Comparison of ENCODE assay signal across 15 mouse cellular contexts in the genomic region with DNA sequence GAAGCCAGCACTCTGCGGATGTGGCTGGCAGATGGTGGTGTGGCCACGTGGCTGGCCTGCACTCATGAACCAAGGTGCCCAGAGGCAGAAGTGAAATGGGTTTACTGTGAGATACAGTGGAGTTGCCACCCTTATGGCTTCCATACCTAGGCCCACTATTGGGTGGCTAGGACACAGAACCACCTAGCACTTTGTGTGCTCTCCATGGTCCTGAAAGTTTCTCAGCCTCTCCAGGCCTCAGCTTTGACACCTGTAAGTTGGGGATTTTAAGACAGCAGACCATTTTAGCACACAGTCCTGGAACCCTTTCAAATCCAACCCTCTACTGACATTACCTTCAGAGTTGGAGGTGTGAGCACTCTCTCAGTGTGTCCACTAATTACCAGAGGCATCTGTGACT. TPM values are rescaled to one million over a fixed set of nuclear protein-coding genes. Genes with fewer than 3 reads are reported as not detected.
A peak's percentile ranks its signal among the peaks of the same experiment; 100 is the strongest.
DNase-seq lines count a peak whose midpoint lies in the region; ATAC-seq and TF ChIP-seq lines count a peak whose summit lies in the region.
"Had no signal": no experiment of that assay in that cellular context is flagged by ENCODE, and none has a peak within 500 bp of the region (broad histone marks: within the 10 kb centered on the region; RNA-seq: fewer than 3 reads in every experiment).

No protein-coding gene starts in this region.

- H3K36me3 ChIP-seq in kidney, embryonic 15.5 days: no peaks in the 10 kb centered on the region
- no peaks in the 10 kb centered on the region for H3K36me3 ChIP-seq in CH12.LX (replicated peaks in 1 of 2; ENCODE audit: control insufficient read depth in 1 of 2, insufficient read depth in 1 of 2, low read length in 1 of 2)
- H3K36me3 ChIP-seq in midbrain, embryonic 11.5 days (ENCODE audit: control insufficient read depth, insufficient read depth, low read length): no peaks in the 10 kb centered on the region
- no peaks in the 10 kb centered on the region for H3K36me3 ChIP-seq in forebrain, embryonic 14.5 days (ENCODE audit: control insufficient read depth, insufficient read depth, low read length)
- H3K36me3 ChIP-seq: hindbrain, embryonic 13.5 days had no signal

- H3K9me3 ChIP-seq in kidney, embryonic 15.5 days (replicated peaks): no peaks in the 10 kb centered on the region
- H3K9me3 ChIP-seq in CH12.LX (replicated peaks; ENCODE audit: low read length): no peaks in the 10 kb centered on the region
- H3K9me3 ChIP-seq in midbrain, embryonic 11.5 days (ENCODE audit: control insufficient read depth, low read length): no peaks in the 10 kb centered on the region
- H3K9me3 ChIP-seq in forebrain, embryonic 14.5 days (replicated peaks; ENCODE audit: control insufficient read depth, low read length): no peaks in the 10 kb centered on the region
- H3K9me3 ChIP-seq: hindbrain, embryonic 13.5 days had no signal

- TF ChIP-seq CTCF in CH12.LX (conservative IDR thresholded peaks at IDR 0.05 in 1 of 2, IDR thresholded peaks at IDR 0.05 in 1 of 2; ENCODE audit: low read depth in 2 of 2, low read length in 2 of 2): no peak
- no peak for TF ChIP-seq CTCF in gastrocnemius, adult 2 months (IDR thresholded peaks at IDR 0.05)

- dilution Hi-C loops in CH12.LX (cut with MboI; ENCODE audit: extremely low pct_ligation_motif_present, extremely low pct_unique_long_range_greater_than_20kb, low sequenced_read_pairs): no loop called here

- peak; percentile 50 for DNase-seq in kidney, postnatal 10 days
- peak; percentile 35 for DNase-seq in CH12.LX (ENCODE audit: extremely low read depth)
- no peak for DNase-seq in gastrocnemius, adult 2 months
- no peak for DNase-seq in midbrain, embryonic 11.5 days (ENCODE audit: low spot score, missing footprints)
- DNase-seq in forebrain, embryonic 14.5 days (ENCODE audit: low spot score): no peak
- DNase-seq: adrenal gland, adult 8-10 months; cerebellum, adult 2 months had no signal

- no peak for ATAC-seq in kidney, embryonic 15.5 days (replicated peaks; ENCODE audit: low FRiP score)
- ATAC-seq in common myeloid progenitor, adult 5-6 weeks (replicated peaks; ENCODE audit: low read depth, poor library complexity, severe bottlenecking): peak; percentile 34
- ATAC-seq in megakaryocyte progenitor cell, adult 5-6 weeks (replicated peaks; ENCODE audit: poor library complexity): peak; percentile 54
- ATAC-seq in midbrain, embryonic 11.5 days (ENCODE audit: low FRiP score): no peak
- ATAC-seq in forebrain, embryonic 14.5 days: no peak

- no peak overlapping the region for H3K4me2 ChIP-seq in kidney, embryonic 15.5 days
- H3K4me2 ChIP-seq in CH12.LX (ENCODE audit: insufficient read depth, low read depth, poor library complexity, severe bottlenecking): no peak overlapping the region
- no peak overlapping the region for H3K4me2 ChIP-seq in midbrain, embryonic 11.5 days
- H3K4me2 ChIP-seq in forebrain, embryonic 14.5 days (ENCODE audit: low read length): no peak overlapping the region
- H3K4me2 ChIP-seq: heart, embryonic 11.5 days; hindbrain, embryonic 13.5 days had no signal

- 65% methylated on average over 2 of the region's 2 CpGs for WGBS in kidney, embryonic 15.5 days
- WGBS in midbrain, embryonic 11.5 days: 65% methylated on average over 2 of the region's 2 CpGs
- 63% methylated on average over 2 of the region's 2 CpGs for WGBS in forebrain, embryonic 14.5 days

- in situ Hi-C loops in CH12.LX (cut with MboI; ENCODE audit: low pct_ligation_motif_present, low pct_unique_long_range_greater_than_20kb, low sequenced_read_pairs): no loop called here

- TF ChIP-seq POLR2A in CH12.LX (IDR thresholded peaks at IDR 0.05; ENCODE audit: low read depth, low read length): no peak

- no peak overlapping the region for H3K27ac ChIP-seq in kidney, embryonic 15.5 days
- H3K27ac ChIP-seq in CH12.LX (ENCODE audit: insufficient read depth, low read depth): no peak overlapping the region
- H3K27ac ChIP-seq in gastrocnemius, adult 2 months: no peak overlapping the region
- H3K27ac ChIP-seq in midbrain, embryonic 11.5 days (ENCODE audit: low read depth, low read length): no peak overlapping the region
- no peak overlapping the region for H3K27ac ChIP-seq in forebrain, embryonic 14.5 days (ENCODE audit: low read depth, low read length)
- H3K27ac ChIP-seq: hindbrain, embryonic 13.5 days; stomach, postnatal 0 days had no signal

- H3K79me2 ChIP-seq in CH12.LX (replicated peaks; ENCODE audit: control insufficient read depth, extremely low read depth, insufficient read depth, poor library complexity, severe bottlenecking): no peaks in the 10 kb centered on the region

- no peak for TF ChIP-seq EP300 in CH12.LX (IDR thresholded peaks at IDR 0.05; ENCODE audit: low read length)

- no peak overlapping the region for H3K4me3 ChIP-seq in kidney, embryonic 15.5 days (replicated peaks)
- H3K4me3 ChIP-seq in CH12.LX (replicated peaks in 1 of 3; ENCODE audit: low read depth in 2 of 3, low read length in 2 of 3, poor library complexity in 1 of 3): no peak overlapping the region
- no peak overlapping the region for H3K4me3 ChIP-seq in gastrocnemius, adult 2 months
- H3K4me3 ChIP-seq in midbrain, embryonic 11.5 days (ENCODE audit: low read depth, low read length): no peak overlapping the region
- H3K4me3 ChIP-seq in forebrain, embryonic 14.5 days (ENCODE audit: low read depth, low read length): no peak overlapping the region
- H3K4me3 ChIP-seq: hindbrain, embryonic 13.5 days had no signal

- peaks cover 10% of the 10 kb centered on the region for H3K4me1 ChIP-seq in kidney, embryonic 15.5 days
- H3K4me1 ChIP-seq in CH12.LX (ENCODE audit: control insufficient read depth in 1 of 2, insufficient read depth in 2 of 2): peaks cover 7% of the 10 kb centered on the region in 2 experiments; a peak in 3 of 4 replicates
- H3K4me1 ChIP-seq in midbrain, embryonic 11.5 days (ENCODE audit: control insufficient read depth, insufficient read depth, low read length): peaks cover 5% of the 10 kb centered on the region; the same call in 1 of the 2 replicates
- no peaks in the 10 kb centered on the region for H3K4me1 ChIP-seq in forebrain, embryonic 14.5 days (ENCODE audit: control insufficient read depth, insufficient read depth, low read length)
- H3K4me1 ChIP-seq: hindbrain, embryonic 13.5 days had no signal

- intact Hi-C loops in gastrocnemius, adult 2 months (cut with DNase I): no loop called here

- H3K9ac ChIP-seq in kidney, embryonic 15.5 days: no peak overlapping the region
- no peak overlapping the region for H3K9ac ChIP-seq in CH12.LX (ENCODE audit: insufficient read depth, low read depth)
- H3K9ac ChIP-seq in midbrain, embryonic 11.5 days (ENCODE audit: low read length): no peak overlapping the region
- H3K9ac ChIP-seq in forebrain, embryonic 14.5 days (ENCODE audit: low read length): no peak overlapping the region
- H3K9ac ChIP-seq: hindbrain, embryonic 13.5 days had no signal

- TF ChIP-seq RAD21 in CH12.LX (IDR thresholded peaks at IDR 0.05; ENCODE audit: low read depth, low read length): no peak

- 0 out of 2 replicates have a peak, but pooled peaks cover 17% of the 10 kb centered on the region for H3K27me3 ChIP-seq in kidney, embryonic 15.5 days
- H3K27me3 ChIP-seq in CH12.LX (replicated peaks): peaks cover 93% of the 10 kb centered on the region
- no peaks in the 10 kb centered on the region for H3K27me3 ChIP-seq in midbrain, embryonic 11.5 days (ENCODE audit: control insufficient read depth, insufficient read depth, low read length)
- no peaks in the 10 kb centered on the region for H3K27me3 ChIP-seq in forebrain, embryonic 14.5 days (replicated peaks; ENCODE audit: control insufficient read depth, insufficient read depth, low read length)
- H3K27me3 ChIP-seq: hindbrain, embryonic 13.5 days had no signal

RNA-seq across cellular contexts. Expression of gene Slc13a3, which starts 16.3 kb away (rescaled TPM):
- polyA plus RNA-seq in kidney, embryonic 15.5 days (2015; fragmentation: Nextera tagmentation; extraction: Ambion mirVana): 2.6 and 3.4 TPM in 2 replicates
- total RNA-seq in CH12.LX (2012; rRNA removed): not detected in 2 replicates
- not detected in 2 replicates for total RNA-seq in CH12.LX (2014; rRNA removed)
- polyA plus RNA-seq in CH12.LX (2012; ENCODE audit: insufficient read length, low read depth): not detected in 2 replicates
- not detected in 2 replicates for total RNA-seq in common myeloid progenitor, adult 5-6 weeks (2017)
- total RNA-seq in megakaryocyte progenitor cell, adult 5-6 weeks (2015): 0.15 TPM in 1 of 2 replicates, not detected in the other
- total RNA-seq in megakaryocyte progenitor cell, adult 5-6 weeks (2017): 0.08 TPM in 1 of 2 replicates, not detected in the other
- under 1 TPM in 1 of 2 experiments, not detected in 1; 0.08 TPM for total RNA-seq in gastrocnemius, adult 2 months (2021)
- 1.4 and 2.1 TPM in 2 replicates for polyA plus RNA-seq in midbrain, embryonic 11.5 days (2014; fragmentation: Nextera tagmentation; extraction: Ambion mirVana)
- 5.8 and 8.6 TPM in 2 replicates for polyA plus RNA-seq in forebrain, embryonic 14.5 days (2014; fragmentation: Nextera tagmentation; extraction: Ambion mirVana)

RNA-seq across cellular contexts. Expression of gene Trp53rka, which starts 36.4 kb away (rescaled TPM):
- polyA plus RNA-seq in kidney, embryonic 15.5 days (2015; fragmentation: Nextera tagmentation; extraction: Ambion mirVana): 36.3 and 37.2 TPM in 2 replicates
- 17.5 and 20.3 TPM in 2 replicates for total RNA-seq in CH12.LX (2012; rRNA removed)
- 12.1 and 13.0 TPM in 2 replicates for total RNA-seq in CH12.LX (2014; rRNA removed)
- 14.8 and 16.0 TPM in 2 replicates for polyA plus RNA-seq in CH12.LX (2012; ENCODE audit: insufficient read length, low read depth)
- total RNA-seq in common myeloid progenitor, adult 5-6 weeks (2017): 6.4 and 12.4 TPM in 2 replicates
- 6.7 and 9.4 TPM in 2 replicates for total RNA-seq in megakaryocyte progenitor cell, adult 5-6 weeks (2015)
- 7.6 and 8.6 TPM in 2 replicates for total RNA-seq in megakaryocyte progenitor cell, adult 5-6 weeks (2017)
- 10 to 100 TPM; 10.7 to 11.6 TPM for total RNA-seq in gastrocnemius, adult 2 months (2021)
- 46.2 and 49.3 TPM in 2 replicates for polyA plus RNA-seq in midbrain, embryonic 11.5 days (2014; fragmentation: Nextera tagmentation; extraction: Ambion mirVana)
- polyA plus RNA-seq in forebrain, embryonic 14.5 days (2014; fragmentation: Nextera tagmentation; extraction: Ambion mirVana): 37.0 and 45.0 TPM in 2 replicates

RNA-seq across cellular contexts. Expression of gene Slc2a10, which starts 46.9 kb away (rescaled TPM):
- 6.9 and 7.2 TPM in 2 replicates for polyA plus RNA-seq in kidney, embryonic 15.5 days (2015; fragmentation: Nextera tagmentation; extraction: Ambion mirVana)
- not detected in 2 replicates for total RNA-seq in CH12.LX (2012; rRNA removed)
- not detected in 2 replicates for total RNA-seq in CH12.LX (2014; rRNA removed)
- not detected in 2 replicates for polyA plus RNA-seq in CH12.LX (2012; ENCODE audit: insufficient read length, low read depth)
- total RNA-seq in common myeloid progenitor, adult 5-6 weeks (2017): 0.15 and 0.64 TPM in 2 replicates
- 0.05 and 0.12 TPM in 2 replicates for total RNA-seq in megakaryocyte progenitor cell, adult 5-6 weeks (2015)
- total RNA-seq in megakaryocyte progenitor cell, adult 5-6 weeks (2017): 0.21 and 0.57 TPM in 2 replicates
- 1 to 10 TPM in 1 of 2 experiments, under 1 TPM in 1; 0.89 to 1.6 TPM for total RNA-seq in gastrocnemius, adult 2 months (2021)
- polyA plus RNA-seq in midbrain, embryonic 11.5 days (2014; fragmentation: Nextera tagmentation; extraction: Ambion mirVana): 2.8 TPM in 2 replicates
- 1.2 and 1.8 TPM in 2 replicates for polyA plus RNA-seq in forebrain, embryonic 14.5 days (2014; fragmentation: Nextera tagmentation; extraction: Ambion mirVana)

RNA-seq across cellular contexts. Expression of gene Ocstamp, which starts 56.5 kb away (rescaled TPM):
- 0.16 and 0.69 TPM in 2 replicates for polyA plus RNA-seq in kidney, embryonic 15.5 days (2015; fragmentation: Nextera tagmentation; extraction: Ambion mirVana)
- total RNA-seq in CH12.LX (2012; rRNA removed) (not detected in 2 replicates), CH12.LX (2014; rRNA removed) (not detected in 2 replicates)
- polyA plus RNA-seq in CH12.LX (2012; ENCODE audit: insufficient read length, low read depth): not detected in 2 replicates
- not detected in 2 replicates for total RNA-seq in common myeloid progenitor, adult 5-6 weeks (2017)
- not detected in 2 replicates for total RNA-seq in megakaryocyte progenitor cell, adult 5-6 weeks (2015)
- total RNA-seq in megakaryocyte progenitor cell, adult 5-6 weeks (2017): not detected in 2 replicates
- under 1 TPM in 1 of 2 experiments, not detected in 1; 0.11 TPM for total RNA-seq in gastrocnemius, adult 2 months (2021)
- 0.04 and 0.11 TPM in 2 replicates for polyA plus RNA-seq in midbrain, embryonic 11.5 days (2014; fragmentation: Nextera tagmentation; extraction: Ambion mirVana)
- polyA plus RNA-seq in forebrain, embryonic 14.5 days (2014; fragmentation: Nextera tagmentation; extraction: Ambion mirVana): not detected in 2 replicates
- total RNA-seq: left cerebral cortex, adult 18-20 months; midbrain, postnatal 0 days had no signal
- polyA plus RNA-seq: cerebellum, adult 2 months; heart, embryonic 11.5 days had no signal

Comparison
In these comparisons a context has a peak if more than half of its experiments do, and no peak if none do; other contexts are left out.
1. DNase-seq: peak in kidney, postnatal 10 days (single experiment) and CH12.LX (single experiment); none in gastrocnemius, adult 2 months (single experiment), midbrain, embryonic 11.5 days (single experiment) and forebrain, embryonic 14.5 days (single experiment).
2. ATAC-seq: peak in common myeloid progenitor, adult 5-6 weeks (single experiment) and megakaryocyte progenitor cell, adult 5-6 weeks (single experiment); none in kidney, embryonic 15.5 days (single experiment), midbrain, embryonic 11.5 days (single experiment) and forebrain, embryonic 14.5 days (single experiment).